Mouse (Mus musculus): ENCODE results near the gene Olfr129. TPM values are rescaled to one million over a fixed set of nuclear protein-coding genes. Genes with fewer than 3 reads are reported as not detected.

The Olfr129 gene
- total and polyA plus RNA-seq, 3 experiments, result not detected

DNA sequence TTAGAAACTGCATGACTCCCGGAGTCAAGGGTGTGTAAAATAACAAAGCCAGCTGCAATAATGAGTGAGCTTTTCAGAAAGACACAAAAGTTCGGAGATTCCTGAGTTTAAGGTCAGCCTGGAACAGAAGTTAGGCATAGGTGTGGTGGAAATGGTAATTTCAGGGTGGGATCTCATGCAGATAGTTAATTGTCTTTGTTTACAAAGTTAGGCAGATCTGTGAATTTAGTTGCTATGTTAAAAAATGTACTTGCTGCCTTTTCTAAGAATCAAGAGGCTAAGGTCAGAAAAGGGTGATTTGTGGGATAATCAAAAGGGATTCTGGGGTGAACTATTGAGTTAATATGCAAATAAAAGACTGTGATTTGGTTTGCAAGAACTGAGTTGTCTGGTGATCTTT is 43.5 kb downstream of the Olfr129 start:
- Histone ChIP-seq H3K4me3 (ENCODE audit: control insufficient read depth in 1 of 2, insufficient read depth in 1 of 2, low read depth in 2 of 2, low read length in 2 of 2) (no peak overlapping the region), H3K27me3 (ENCODE audit: control insufficient read depth in 1 of 2, insufficient read depth in 2 of 2, low read length in 2 of 2) (no peaks in the 10 kb centered on the region), H3K79me2 (ENCODE audit: control insufficient read depth, insufficient read depth, low read length, poor library complexity) (no peaks in the 10 kb centered on the region), H3K4me1 (ENCODE audit: control insufficient read depth in 1 of 2, insufficient read depth in 2 of 2, low read length in 2 of 2) (no peaks in the 10 kb centered on the region), H3K36me3 (ENCODE audit: control insufficient read depth in 1 of 2, insufficient read depth in 2 of 2, low read length in 2 of 2) (no peaks in the 10 kb centered on the region), H3K9ac (ENCODE audit: control insufficient read depth, low read depth, low read length, poor library complexity, severe bottlenecking) (no peak overlapping the region), H3K27ac (ENCODE audit: control insufficient read depth, low read depth, low read length) (no peak overlapping the region), H3K9me3 (replicated peaks; ENCODE audit: insufficient read depth, low read length) (no peaks in the 10 kb centered on the region)
- TF ChIP-seq BHLHE40 (IDR thresholded peaks at IDR 0.05; ENCODE audit: borderline replicate concordance, low read depth, low read length), result no peak
- DNase-seq (ENCODE audit: low read depth, low spot score), result no peak

DNA sequence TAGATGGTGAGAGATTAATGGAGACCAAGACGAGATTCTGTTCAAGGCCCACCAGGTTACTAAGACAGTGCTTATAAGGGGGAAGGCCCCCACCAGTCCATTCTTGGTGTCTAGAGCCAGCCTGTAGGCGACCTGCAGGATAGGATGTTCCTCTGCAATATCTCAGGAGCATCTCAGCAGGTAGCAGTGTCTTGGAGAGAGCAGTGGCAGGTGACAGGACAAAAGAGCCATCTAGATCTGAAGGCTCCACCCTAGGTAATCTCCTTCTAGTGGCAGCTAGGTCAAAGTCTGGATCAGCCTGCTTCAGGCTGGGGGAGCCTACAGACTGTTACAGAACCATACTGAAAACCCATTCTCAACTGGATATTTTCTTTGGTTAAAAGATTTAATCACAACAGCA is 54.9 kb downstream of the Olfr129 start:
- Histone ChIP-seq H3K36me3 (ENCODE audit: control insufficient read depth in 1 of 2, insufficient read depth in 2 of 2, low read length in 2 of 2) (no peaks in the 10 kb centered on the region), H3K79me2 (ENCODE audit: control insufficient read depth, insufficient read depth, low read length, poor library complexity) (no peaks in the 10 kb centered on the region), H3K4me3 (ENCODE audit: control insufficient read depth in 1 of 2, insufficient read depth in 1 of 2, low read depth in 2 of 2, low read length in 2 of 2) (no peak overlapping the region), H3K27me3 (ENCODE audit: control insufficient read depth in 1 of 2, insufficient read depth in 2 of 2, low read length in 2 of 2) (no peaks in the 10 kb centered on the region), H3K4me1 (ENCODE audit: control insufficient read depth in 1 of 2, insufficient read depth in 2 of 2, low read length in 2 of 2) (no peaks in the 10 kb centered on the region), H3K9ac (ENCODE audit: control insufficient read depth, low read depth, low read length, poor library complexity, severe bottlenecking) (no peak overlapping the region), H3K27ac (ENCODE audit: control insufficient read depth, low read depth, low read length) (no peak overlapping the region), H3K9me3 (replicated peaks; ENCODE audit: insufficient read depth, low read length) (no peaks in the 10 kb centered on the region)
- TF ChIP-seq MAZ (IDR thresholded peaks at IDR 0.05; ENCODE audit: low read depth, low read length) (no peak), USF1 (IDR thresholded peaks at IDR 0.05; ENCODE audit: low read depth, low read length) (no peak), ZC3H11A (IDR thresholded peaks at IDR 0.05; ENCODE audit: low read depth, low read length) (no peak), POLR2AphosphoS2 (IDR thresholded peaks at IDR 0.05; ENCODE audit: low read length) (no peak), EP300 (IDR thresholded peaks at IDR 0.05; ENCODE audit: low read depth in 1 of 2, low read length in 2 of 2) (no peak), USF2 (IDR thresholded peaks at IDR 0.05; ENCODE audit: borderline replicate concordance in 1 of 2, insufficient read depth in 1 of 2, low read depth in 1 of 2, low read length in 2 of 2) (no peak), UBTF (IDR thresholded peaks at IDR 0.05; ENCODE audit: borderline replicate concordance, insufficient read depth, low read depth, low read length) (no peak), E2F4 (IDR thresholded peaks at IDR 0.05; ENCODE audit: borderline replicate concordance, low read depth, low read length) (no peak), ZNF384 (IDR thresholded peaks at IDR 0.05; ENCODE audit: low read depth, low read length) (no peak), MAFK (IDR thresholded peaks at IDR 0.05; ENCODE audit: borderline replicate concordance, low read depth, low read length) (no peak)
- DNase-seq (ENCODE audit: low read depth, low spot score), result no peak

Other genes with a start within 250 kb of the Olfr129 start
- not detected in 2 replicates for gene Olfr125, start 227.1 kb downstream of the Olfr129 start, total RNA-seq (2012; rRNA removed)
- not detected for gene Olfr125, start 227.1 kb downstream of the Olfr129 start, polyA plus RNA-seq (2012; ENCODE audit: insufficient read depth in 1 of 2, insufficient read length in 2 of 2, low read depth in 1 of 2, low replicate concordance in 2 of 2, missing spikeins in 1 of 2)
- gene Olfr126, start 212.6 kb downstream of the Olfr129 start, total RNA-seq (2012; rRNA removed), result not detected in 2 replicates
- gene Olfr126, start 212.6 kb downstream of the Olfr129 start, polyA plus RNA-seq (2012; ENCODE audit: insufficient read depth in 1 of 2, insufficient read length in 2 of 2, low read depth in 1 of 2, low replicate concordance in 2 of 2, missing spikeins in 1 of 2), result not detected
- not detected in 2 replicates for gene Olfr127, start 159.6 kb downstream of the Olfr129 start, total RNA-seq (2012; rRNA removed)
- gene Olfr127, start 159.6 kb downstream of the Olfr129 start, polyA plus RNA-seq (2012; ENCODE audit: insufficient read depth in 1 of 2, insufficient read length in 2 of 2, low read depth in 1 of 2, low replicate concordance in 2 of 2, missing spikeins in 1 of 2), result under 1 TPM in 1 of 2 experiments, not detected in 1; 0.11 TPM
- gene Olfr128, start 139.5 kb downstream of the Olfr129 start, total RNA-seq (2012; rRNA removed), result not detected in 2 replicates
- not detected for gene Olfr128, start 139.5 kb downstream of the Olfr129 start, polyA plus RNA-seq (2012; ENCODE audit: insufficient read depth in 1 of 2, insufficient read length in 2 of 2, low read depth in 1 of 2, low replicate concordance in 2 of 2, missing spikeins in 1 of 2)
- not detected in 2 replicates for gene Olfr761, start 107.0 kb downstream of the Olfr129 start, total RNA-seq (2012; rRNA removed)
- not detected for gene Olfr761, start 107.0 kb downstream of the Olfr129 start, polyA plus RNA-seq (2012; ENCODE audit: insufficient read depth in 1 of 2, insufficient read length in 2 of 2, low read depth in 1 of 2, low replicate concordance in 2 of 2, missing spikeins in 1 of 2)
- not detected in 2 replicates for gene Olfr130, start 3.8 kb upstream of the Olfr129 start, total RNA-seq (2012; rRNA removed)
- gene Olfr130, start 3.8 kb upstream of the Olfr129 start, polyA plus RNA-seq (2012; ENCODE audit: insufficient read depth in 1 of 2, insufficient read length in 2 of 2, low read depth in 1 of 2, low replicate concordance in 2 of 2, missing spikeins in 1 of 2), result not detected
- not detected in 2 replicates for gene Olfr131, start 28.6 kb upstream of the Olfr129 start, total RNA-seq (2012; rRNA removed)
- gene Olfr131, start 28.6 kb upstream of the Olfr129 start, polyA plus RNA-seq (2012; ENCODE audit: insufficient read depth in 1 of 2, insufficient read length in 2 of 2, low read depth in 1 of 2, low replicate concordance in 2 of 2, missing spikeins in 1 of 2), result not detected
- gene Olfr132, start 74.4 kb upstream of the Olfr129 start, total RNA-seq (2012; rRNA removed), result not detected in 2 replicates
- not detected for gene Olfr132, start 74.4 kb upstream of the Olfr129 start, polyA plus RNA-seq (2012; ENCODE audit: insufficient read depth in 1 of 2, insufficient read length in 2 of 2, low read depth in 1 of 2, low replicate concordance in 2 of 2, missing spikeins in 1 of 2)
- gene Olfr133, start 85.2 kb upstream of the Olfr129 start, total RNA-seq (2012; rRNA removed), result not detected in 2 replicates
- not detected for gene Olfr133, start 85.2 kb upstream of the Olfr129 start, polyA plus RNA-seq (2012; ENCODE audit: insufficient read depth in 1 of 2, insufficient read length in 2 of 2, low read depth in 1 of 2, low replicate concordance in 2 of 2, missing spikeins in 1 of 2)
- not detected in 2 replicates for gene Olfr134, start 111.3 kb upstream of the Olfr129 start, total RNA-seq (2012; rRNA removed)
- gene Olfr134, start 111.3 kb upstream of the Olfr129 start, polyA plus RNA-seq (2012; ENCODE audit: insufficient read depth in 1 of 2, insufficient read length in 2 of 2, low read depth in 1 of 2, low replicate concordance in 2 of 2, missing spikeins in 1 of 2), result not detected
- gene Olfr135, start 144.3 kb upstream of the Olfr129 start, total RNA-seq (2012; rRNA removed), result not detected in 2 replicates
- not detected for gene Olfr135, start 144.3 kb upstream of the Olfr129 start, polyA plus RNA-seq (2012; ENCODE audit: insufficient read depth in 1 of 2, insufficient read length in 2 of 2, low read depth in 1 of 2, low replicate concordance in 2 of 2, missing spikeins in 1 of 2)
- gene Olfr138, start 201.0 kb upstream of the Olfr129 start, total RNA-seq (2012; rRNA removed), result not detected in 2 replicates
- not detected for gene Olfr138, start 201.0 kb upstream of the Olfr129 start, polyA plus RNA-seq (2012; ENCODE audit: insufficient read depth in 1 of 2, insufficient read length in 2 of 2, low read depth in 1 of 2, low replicate concordance in 2 of 2, missing spikeins in 1 of 2)
- gene Olfr137, start 247.5 kb upstream of the Olfr129 start, total RNA-seq (2012; rRNA removed), result not detected in 2 replicates
- gene Olfr137, start 247.5 kb upstream of the Olfr129 start, polyA plus RNA-seq (2012; ENCODE audit: insufficient read depth in 1 of 2, insufficient read length in 2 of 2, low read depth in 1 of 2, low replicate concordance in 2 of 2, missing spikeins in 1 of 2), result not detected

Measured in MEL (cell line).